Mouse (Mus musculus) MEL (cell line): ENCODE results near the gene Hgfac.

Experiments
- CHD2 ChIP-seq: IDR thresholded peaks from 2 replicates; pipeline ENCODE4 v1.6.1; 2011; ENCODE audit warnings: low read length, improper control_type of control experiment
- CTCF ChIP-seq, 3 experiments: IDR thresholded peaks in 2 of 3; conservative IDR thresholded peaks in 1 of 3; 2 replicates each; pipeline ENCODE4 v1.5.1; 2011 to 2012; ENCODE audit warnings: low read length in 3 of 3, low read depth in 2 of 3, mild to moderate bottlenecking in 2 of 3, improper control_type of control experiment in 1 of 3, inconsistent platforms in 1 of 3, mixed read lengths in 1 of 3, moderate library complexity in 1 of 3; ENCODE audit not compliant: control insufficient read depth in 1 of 3, insufficient read depth in 1 of 3, poor library complexity in 1 of 3, severe bottlenecking in 1 of 3
- EP300 ChIP-seq, 2 experiments: IDR thresholded peaks; 2 replicates each; pipeline ENCODE4 v1.6.1; 2011; ENCODE audit warnings: improper control_type of control experiment in 2 of 2, low read length in 2 of 2, low read depth in 1 of 2, mild to moderate bottlenecking in 1 of 2
- HCFC1 ChIP-seq: IDR thresholded peaks from 2 replicates; pipeline ENCODE4 v1.6.1; 2012; ENCODE audit warnings: low read depth, mild to moderate bottlenecking, inconsistent platforms, low read length, improper control_type of control experiment, moderate library complexity
- MAX ChIP-seq: IDR thresholded peaks from 2 replicates; pipeline ENCODE4 v1.6.1; 2011; ENCODE audit warnings: low read length, improper control_type of control experiment
- MAZ ChIP-seq: IDR thresholded peaks from 2 replicates; pipeline ENCODE4 v1.6.1; 2012; ENCODE audit warnings: low read depth, mild to moderate bottlenecking, inconsistent platforms, low read length, improper control_type of control experiment
- NELFE ChIP-seq: IDR thresholded peaks from 2 replicates; pipeline ENCODE4 v1.6.1; 2011; ENCODE audit warnings: low read depth, low read length, improper control_type of control experiment
- POLR2A ChIP-seq, 2 experiments: IDR thresholded peaks; 2 replicates each; pipeline ENCODE4 v1.6.1; 2011 to 2012; ENCODE audit warnings: low read length in 2 of 2, mild to moderate bottlenecking in 2 of 2, control low read depth in 1 of 2, improper control_type of control experiment in 1 of 2, low read depth in 1 of 2, moderate library complexity in 1 of 2; ENCODE audit not compliant: control insufficient read depth in 1 of 2, insufficient read depth in 1 of 2, poor library complexity in 1 of 2
- TAL1 ChIP-seq: IDR thresholded peaks from 2 replicates; pipeline ENCODE4 v1.6.1; 2012; ENCODE audit warnings: mild to moderate bottlenecking, inconsistent platforms, low read length, moderate library complexity, mixed read lengths
- ZC3H11A ChIP-seq: IDR thresholded peaks from 2 replicates; pipeline ENCODE4 v1.6.1; 2012; ENCODE audit warnings: low read depth, mild to moderate bottlenecking, inconsistent platforms, low read length, improper control_type of control experiment
- ZKSCAN1 ChIP-seq: IDR thresholded peaks from 2 replicates; pipeline ENCODE4 v1.6.1; 2012; ENCODE audit warnings: low read depth, mild to moderate bottlenecking, inconsistent platforms, low read length, improper control_type of control experiment, moderate library complexity

- TF ChIP-seq POLR2A (IDR thresholded peaks at IDR 0.05; ENCODE audit: control insufficient read depth in 1 of 2, insufficient read depth in 1 of 2, low read depth in 1 of 2, low read length in 2 of 2, poor library complexity in 1 of 2) (no peak), NELFE (no peak), CHD2 (no peak), HCFC1 (no peak), MAX (no peak), CTCF (IDR thresholded peaks at IDR 0.05 in 2 of 3, conservative IDR thresholded peaks at IDR 0.05 in 1 of 3; ENCODE audit: control insufficient read depth in 1 of 3, insufficient read depth in 1 of 3, low read depth in 2 of 3, low read length in 3 of 3, poor library complexity in 1 of 3, severe bottlenecking in 1 of 3) (no peak), ZC3H11A (no peak), ZKSCAN1 (no peak), TAL1 (no peak), MAZ (no peak), EP300 (IDR thresholded peaks at IDR 0.05; ENCODE audit: low read depth in 1 of 2, low read length in 2 of 2) (no peak)
These were observed 35.1 kb downstream of the Hgfac start for GRCm38 (mm10) chr5:35076369-35076768.
